ENCODE assay signal across 8 mouse cellular contexts in genomic region chr8:121899180-121900044, GRCm38 (mm10). TPM values are rescaled to one million over a fixed set of nuclear protein-coding genes. Genes with fewer than 3 reads are reported as not detected.
DNase-seq lines count a peak whose midpoint lies in the region; ATAC-seq and TF ChIP-seq lines count a peak whose summit lies in the region.

No protein-coding gene starts in this region.

- peak overlapping the region; percentile 56 for H3K9ac ChIP-seq in heart, embryonic 13.5 days
- H3K9ac ChIP-seq in heart, adult 2 months (ENCODE audit: low read depth, low read length), result no peak overlapping the region
- no peak overlapping the region for H3K9ac ChIP-seq in hindbrain, embryonic 15.5 days
- H3K9ac ChIP-seq in midbrain, embryonic 16.5 days (ENCODE audit: low read depth, low read length), result peak overlapping the region; percentile 0; the same call in 1 of the 2 replicates

- H3K4me3 ChIP-seq in heart, embryonic 13.5 days, result 0 out of 2 replicates have a peak overlapping the region, but pooled peaks have one; percentile 12
- H3K4me3 ChIP-seq in heart, adult 2 months, result no peak overlapping the region
- H3K4me3 ChIP-seq in hindbrain, embryonic 15.5 days, result no peak overlapping the region
- no peak overlapping the region for H3K4me3 ChIP-seq in midbrain, embryonic 16.5 days (ENCODE audit: low read depth, low read length)

- peak; percentile 69 for ATAC-seq in heart, embryonic 13.5 days (ENCODE audit: extremely low read depth, insufficient number of reproducible peaks, low FRiP score, low TSS enrichment)
- no peak for ATAC-seq in hindbrain, embryonic 15.5 days (ENCODE audit: low FRiP score, low read depth)
- no peak for ATAC-seq in midbrain, embryonic 16.5 days

- peak overlapping the region; percentile 56 for H3K4me2 ChIP-seq in heart, embryonic 13.5 days
- H3K4me2 ChIP-seq in hindbrain, embryonic 15.5 days, result 0 out of 2 replicates have a peak overlapping the region, but pooled peaks have one; percentile 14
- no peak overlapping the region; the same call in 1 of the 2 replicates for H3K4me2 ChIP-seq in midbrain, embryonic 16.5 days (ENCODE audit: low read length)

- no peaks in the 10 kb centered on the region for H3K9me3 ChIP-seq in heart, embryonic 13.5 days
- no peaks in the 10 kb centered on the region for H3K9me3 ChIP-seq in hindbrain, embryonic 15.5 days
- H3K9me3 ChIP-seq in midbrain, embryonic 16.5 days (replicated peaks; ENCODE audit: control insufficient read depth, low read length, poor library complexity, severe bottlenecking), result no peaks in the 10 kb centered on the region

- peaks cover 12% of the 10 kb centered on the region for H3K36me3 ChIP-seq in heart, embryonic 13.5 days
- H3K36me3 ChIP-seq in heart, adult 2 months (ENCODE audit: control insufficient read depth, insufficient read depth, low read length), result no peaks in the 10 kb centered on the region
- H3K36me3 ChIP-seq in hindbrain, embryonic 15.5 days, result no peaks in the 10 kb centered on the region
- H3K36me3 ChIP-seq in midbrain, embryonic 16.5 days (ENCODE audit: control insufficient read depth, insufficient read depth, low read length), result no peaks in the 10 kb centered on the region

- peak overlapping the region; percentile 89 for H3K27ac ChIP-seq in heart, embryonic 13.5 days (replicated peaks)
- no peak overlapping the region for H3K27ac ChIP-seq in heart, adult 2 months
- H3K27ac ChIP-seq in hindbrain, embryonic 15.5 days (replicated peaks), result peak overlapping the region; percentile 61; the same call in 1 of the 2 replicates
- H3K27ac ChIP-seq in midbrain, embryonic 16.5 days (ENCODE audit: low read length), result no peak overlapping the region

- no peaks in the 10 kb centered on the region for H3K27me3 ChIP-seq in heart, embryonic 13.5 days (replicated peaks)
- H3K27me3 ChIP-seq in heart, adult 2 months (ENCODE audit: control insufficient read depth, insufficient read depth, low read length), result no peaks in the 10 kb centered on the region
- H3K27me3 ChIP-seq in hindbrain, embryonic 15.5 days, result no peaks in the 10 kb centered on the region
- H3K27me3 ChIP-seq in midbrain, embryonic 16.5 days (ENCODE audit: control insufficient read depth, insufficient read depth, low read depth, low read length), result no peaks in the 10 kb centered on the region

- TF ChIP-seq EP300 in heart, adult 2 months (IDR thresholded peaks at IDR 0.05; ENCODE audit: insufficient read depth, low read depth, low read length), result no peak

- peaks cover 68% of the 10 kb centered on the region for H3K4me1 ChIP-seq in heart, embryonic 13.5 days
- H3K4me1 ChIP-seq in heart, adult 2 months (ENCODE audit: control insufficient read depth, insufficient read depth, low read length), result peaks cover 8% of the 10 kb centered on the region
- peaks cover 56% of the 10 kb centered on the region for H3K4me1 ChIP-seq in hindbrain, embryonic 15.5 days (replicated peaks)
- H3K4me1 ChIP-seq in midbrain, embryonic 16.5 days (ENCODE audit: control insufficient read depth, insufficient read depth, low read length), result peaks cover 23% of the 10 kb centered on the region

- TF ChIP-seq POLR2A in heart, adult 2 months (IDR thresholded peaks at IDR 0.05; ENCODE audit: insufficient read depth, low read depth, low read length), result no peak

- intact Hi-C loops in heart, adult 2 months (cut with DNase I), result no loop called here

- WGBS in heart, embryonic 13.5 days, result 75% methylated on average over 18 of the region's 18 CpGs
- 85% methylated on average over 18 of the region's 18 CpGs for WGBS in heart, adult 2 months
- WGBS in hindbrain, embryonic 15.5 days, result 69% methylated on average over 18 of the region's 18 CpGs
- 54% methylated on average over 18 of the region's 18 CpGs for WGBS in midbrain, embryonic 16.5 days

- no peak for DNase-seq in heart, adult 2 months
- DNase-seq in c-Kit-positive CD71-positive TER-119-positive erythroid progenitor cells, embryonic 14.5 days (ENCODE audit: low spot score), result peak; percentile 95
- DNase-seq in right cerebral cortex, postnatal 25 days, result no peak
- no peak for DNase-seq in thymus, postnatal 10 days (ENCODE audit: low spot score in 2 of 2)
- DNase-seq in right cerebral cortex, adult 18-20 months, result no peak

- no peak for TF ChIP-seq CTCF in heart, adult 2 months (IDR thresholded peaks at IDR 0.05)

- H3K79me2 ChIP-seq in heart, adult 2 months (replicated peaks; ENCODE audit: control insufficient read depth, insufficient read depth, low read length), result no peaks in the 10 kb centered on the region

RNA-seq across cellular contexts. Expression of gene Slc7a5, which starts 8.1 kb away (rescaled TPM):
- 16.1 and 17.3 TPM in 2 replicates for polyA plus RNA-seq in heart, embryonic 13.5 days (2015; fragmentation: Nextera tagmentation; extraction: Ambion mirVana)
- total RNA-seq in heart, adult 2 months (2021), result 1 to 10 TPM; 3.1 to 4.6 TPM
- polyA plus RNA-seq in heart, adult 2 months (2012; rRNA removed), result 5.0 and 5.2 TPM in 2 replicates
- polyA plus RNA-seq in hindbrain, embryonic 15.5 days (2015; fragmentation: Nextera tagmentation; extraction: Ambion mirVana), result 52.9 and 59.2 TPM in 2 replicates
- 48.9 and 50.8 TPM in 2 replicates for polyA plus RNA-seq in midbrain, embryonic 16.5 days (2015; fragmentation: Nextera tagmentation; extraction: Ambion mirVana)

RNA-seq across cellular contexts. Expression of gene Car5a, which starts 45.3 kb away (rescaled TPM):
- polyA plus RNA-seq in heart, embryonic 13.5 days (2015; fragmentation: Nextera tagmentation; extraction: Ambion mirVana), result 0.12 and 0.31 TPM in 2 replicates
- total RNA-seq in heart, adult 2 months (2021), result not detected
- polyA plus RNA-seq in heart, adult 2 months (2012; rRNA removed), result not detected in 2 replicates
- 0.36 and 0.63 TPM in 2 replicates for polyA plus RNA-seq in hindbrain, embryonic 15.5 days (2015; fragmentation: Nextera tagmentation; extraction: Ambion mirVana)
- 0.55 and 0.60 TPM in 2 replicates for polyA plus RNA-seq in midbrain, embryonic 16.5 days (2015; fragmentation: Nextera tagmentation; extraction: Ambion mirVana)

RNA-seq across cellular contexts. Expression of gene Banp, which starts 50.1 kb away (rescaled TPM):
- 23.1 and 30.4 TPM in 2 replicates for polyA plus RNA-seq in heart, embryonic 13.5 days (2015; fragmentation: Nextera tagmentation; extraction: Ambion mirVana)
- total RNA-seq in heart, adult 2 months (2021), result 10 to 100 TPM; 13.1 to 26.9 TPM
- 17.9 and 32.1 TPM in 2 replicates for polyA plus RNA-seq in heart, adult 2 months (2012; rRNA removed)
- polyA plus RNA-seq in hindbrain, embryonic 15.5 days (2015; fragmentation: Nextera tagmentation; extraction: Ambion mirVana), result 53.9 and 59.1 TPM in 2 replicates
- 54.7 and 55.7 TPM in 2 replicates for polyA plus RNA-seq in midbrain, embryonic 16.5 days (2015; fragmentation: Nextera tagmentation; extraction: Ambion mirVana)

Comparison
In these comparisons a context has a peak if more than half of its experiments do, and no peak if none do; other contexts are left out.
1. H3K27ac ChIP-seq: peak in heart, embryonic 13.5 days (single experiment) and hindbrain, embryonic 15.5 days (single experiment); none in heart, adult 2 months (single experiment) and midbrain, embryonic 16.5 days (single experiment).
2. H3K9ac ChIP-seq: peak in heart, embryonic 13.5 days (single experiment) and midbrain, embryonic 16.5 days (single experiment); none in heart, adult 2 months (single experiment) and hindbrain, embryonic 15.5 days (single experiment).